Mouse (Mus musculus): ENCODE measurements around the gene Gab2.

- TF ChIP-seq MYC (IDR thresholded peaks at IDR 0.05; ENCODE audit: low read depth, low read length) (no peak), CTCF (conservative IDR thresholded peaks at IDR 0.05 in 1 of 2, IDR thresholded peaks at IDR 0.05 in 1 of 2; ENCODE audit: low read depth in 2 of 2, low read length in 2 of 2) (peak in 1 of 2 experiments; percentile 77; a peak in 2 of 4 replicates), USF1 (IDR thresholded peaks at IDR 0.05; ENCODE audit: low read depth, low read length) (no peak), MXI1 (IDR thresholded peaks at IDR 0.05; ENCODE audit: low read depth, low read length) (no peak)
Measured at GRCm38 (mm10) chr7:97085291-97085690, 3.9 kb downstream of the Gab2 start.
